ENCODE assay signal across 24 mouse cellular contexts in genomic region chr19:6485059-6485630, GRCm38 (mm10). TPM values are rescaled to one million over a fixed set of nuclear protein-coding genes. Genes with fewer than 3 reads are reported as not detected.
DNase-seq lines count a peak whose midpoint lies in the region; TF ChIP-seq lines count a peak whose summit lies in the region.
"Had no signal": no experiment of that assay in that cellular context is flagged by ENCODE, and none has a peak within 500 bp of the region (broad histone marks: within the 10 kb centered on the region; RNA-seq: fewer than 3 reads in every experiment).

No protein-coding gene starts in this region.

- WGBS in bone marrow, adult 2 months = 33% methylated on average over 13 of the region's 13 CpGs

- peak; percentile 33 to 43 for DNase-seq in cerebellum, postnatal 10 days
- DNase-seq in cerebellum, adult 8-10 months = no peak
- DNase-seq in adrenal gland, adult 2 months = peak; percentile 74
- peak; percentile 65 for DNase-seq in adrenal gland, postnatal 10 days
- no peak for DNase-seq in layer of hippocampus, adult 9-11 months
- DNase-seq in urinary bladder, postnatal 36 days (ENCODE audit: low spot score in 2 of 2) = no peak
- DNase-seq: cerebellum, adult 9-10 months; embryo, embryonic 11 days; gastrocnemius, adult 2 months; gastrocnemius, postnatal 25 days; kidney, adult 2 months had no signal

- TF ChIP-seq CTCF in bone marrow, adult 2 months (IDR thresholded peaks at IDR 0.05; ENCODE audit: control insufficient read depth, insufficient read depth, low read length) = no peak

- no peak overlapping the region for H3K4me3 ChIP-seq in bone marrow, adult 2 months (replicated peaks; ENCODE audit: control insufficient read depth, low read depth, low read length)
- H3K4me3 ChIP-seq: embryonic facial prominence, embryonic 13.5 days; gastrocnemius, adult 2 months; heart, embryonic 12.5 days; hindbrain, embryonic 10.5 days had no signal

- no peak for TF ChIP-seq POLR2A in bone marrow, adult 2 months (IDR thresholded peaks at IDR 0.05; ENCODE audit: borderline replicate concordance, control insufficient read depth, low read depth, low read length)

- H3K4me1 ChIP-seq in bone marrow, adult 2 months (ENCODE audit: control insufficient read depth, insufficient read depth, low read length) = no peaks in the 10 kb centered on the region
- H3K4me1 ChIP-seq: embryonic facial prominence, embryonic 13.5 days; heart, embryonic 12.5 days had no signal

- H3K27ac ChIP-seq in bone marrow, adult 2 months (ENCODE audit: control insufficient read depth, insufficient read depth, low read depth, low read length, poor library complexity) = 0 out of 2 replicates have a peak overlapping the region, but pooled peaks have one; percentile 4
- H3K27ac ChIP-seq: embryonic facial prominence, embryonic 13.5 days; gastrocnemius, adult 2 months; hindbrain, embryonic 10.5 days; hindbrain, embryonic 14.5 days had no signal

RNA-seq across cellular contexts. Expression of gene Slc22a12, which starts 57.7 kb away (rescaled TPM):
- total RNA-seq in adrenal gland, adult 2 months (2021) = under 1 TPM; 0.37 to 0.45 TPM
- 0.11 and 0.32 TPM in 2 replicates for polyA plus RNA-seq in adrenal gland, adult 2 months (2012; rRNA removed)
- not detected for total RNA-seq in adrenal gland, postnatal 10 days (2021)
- polyA plus RNA-seq in bone marrow, adult 2 months (2011; ENCODE audit: insufficient read depth, insufficient read length, low replicate concordance, missing spikeins) = 1.0 TPM in 1 of 2 replicates, not detected in the other
- total RNA-seq: common myeloid progenitor, adult 5-6 weeks; gastrocnemius, adult 2 months; gastrocnemius, postnatal 25 days; granulocyte monocyte progenitor cell, adult 5-6 weeks; heart, postnatal 25 days had no signal
- polyA plus RNA-seq: activated CD4-positive, CD25-positive, alpha-beta regulatory T cell, adult 4 months; embryonic facial prominence, embryonic 13.5 days; forebrain, embryonic 14.5 days; heart, embryonic 12.5 days; heart, embryonic 16.5 days; hindbrain, embryonic 10.5 days; hindbrain, embryonic 14.5 days; intestine, embryonic 16.5 days; Patski had no signal

Comparison
In these comparisons a context has a peak if more than half of its experiments do, and no peak if none do; other contexts are left out.
1. DNase-seq: peak in cerebellum, postnatal 10 days (2 of 2), adrenal gland, adult 2 months (single experiment) and adrenal gland, postnatal 10 days (single experiment); none in cerebellum, adult 8-10 months (single experiment), layer of hippocampus, adult 9-11 months (single experiment) and urinary bladder, postnatal 36 days (0 of 2).